Mouse (Mus musculus): ENCODE measurements around the gene Olfr645. TPM values are rescaled to one million over a fixed set of nuclear protein-coding genes. Genes with fewer than 3 reads are reported as not detected.

The Olfr645 gene
- polyA plus RNA-seq, 2 experiments = not detected

DNA sequence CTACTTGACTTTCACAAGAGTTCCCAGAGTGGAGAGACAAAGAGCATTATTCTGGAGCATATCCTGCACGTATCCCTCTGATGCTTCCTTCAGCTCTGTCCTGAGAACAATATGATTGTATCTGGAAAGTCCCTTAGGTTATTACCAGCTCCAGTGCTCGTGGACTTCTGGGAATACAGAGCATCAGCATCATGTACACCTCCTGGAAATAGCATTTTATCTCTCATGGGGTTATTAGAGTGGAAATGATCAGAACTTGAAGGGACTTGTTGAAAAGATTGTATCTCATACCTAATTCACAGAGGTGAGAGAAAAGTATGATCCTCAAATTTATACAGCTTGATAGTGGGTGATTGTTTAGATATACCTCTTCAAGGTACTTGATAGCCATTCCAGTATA lies 23.9 kb downstream of the Olfr645 start, which contains the start of gene 4930516K23Rik:
Gene 4930516K23Rik (minus strand): TSS at position 101 of the 400 bp plus-strand sequence.
- no peak for TF ChIP-seq POLR2A (IDR thresholded peaks at IDR 0.05; ENCODE audit: borderline replicate concordance, extremely low read depth, insufficient read depth, insufficient read length)
- H3K27me3 ChIP-seq (ENCODE audit: control insufficient read depth, insufficient read depth, low read length) = no peaks in the 10 kb centered on the region
- H3K9ac ChIP-seq (ENCODE audit: low read depth, low read length, severe bottlenecking) = no peak within 1 kb of the TSS
- no peak within 1 kb of the TSS for H3K27ac ChIP-seq (replicated peaks; ENCODE audit: low read depth, low read length)
- H3K4me2 ChIP-seq (replicated peaks; ENCODE audit: low read depth, low read length, severe bottlenecking) = no peak within 1 kb of the TSS
- ATAC-seq (ENCODE audit: low FRiP score, low read depth) (no peak), DNase-seq (ENCODE audit: low spot score) (no peak)
- no peaks in the 10 kb centered on the region for H3K4me1 ChIP-seq (ENCODE audit: control insufficient read depth, insufficient read depth, low read length)
- 54% methylated on average over 2 of the region's 2 CpGs for WGBS
- H3K9me3 ChIP-seq (ENCODE audit: control insufficient read depth, low read length) = no peaks in the 10 kb centered on the region
- no peak within 1 kb of the TSS for H3K4me3 ChIP-seq (replicated peaks; ENCODE audit: low read length)
- no peaks in the 10 kb centered on the region for H3K36me3 ChIP-seq (ENCODE audit: control insufficient read depth, insufficient read depth, low read length)

DNA sequence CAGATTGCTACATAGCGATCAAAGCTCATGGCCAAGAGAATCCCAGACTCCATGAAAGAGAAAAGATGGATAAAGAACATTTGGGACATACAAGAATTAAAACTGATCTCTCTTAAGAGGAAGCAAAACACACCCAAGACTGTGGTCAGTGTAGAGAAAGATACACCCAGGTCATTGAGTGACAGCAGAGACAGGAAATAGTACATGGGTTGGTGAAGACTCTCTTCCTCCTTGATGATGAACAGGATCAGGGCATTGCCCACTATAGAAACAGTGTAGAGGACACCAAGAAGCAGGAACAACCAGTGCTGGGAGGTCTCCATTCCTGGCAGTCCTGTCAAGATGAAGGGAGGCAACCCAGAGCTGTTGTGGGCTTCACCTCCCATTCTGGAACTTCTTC lies 26.1 kb downstream of the Olfr645 start:
- ATAC-seq (ENCODE audit: low FRiP score, low read depth) (no peak), DNase-seq (ENCODE audit: low spot score) (no peak)

DNA sequence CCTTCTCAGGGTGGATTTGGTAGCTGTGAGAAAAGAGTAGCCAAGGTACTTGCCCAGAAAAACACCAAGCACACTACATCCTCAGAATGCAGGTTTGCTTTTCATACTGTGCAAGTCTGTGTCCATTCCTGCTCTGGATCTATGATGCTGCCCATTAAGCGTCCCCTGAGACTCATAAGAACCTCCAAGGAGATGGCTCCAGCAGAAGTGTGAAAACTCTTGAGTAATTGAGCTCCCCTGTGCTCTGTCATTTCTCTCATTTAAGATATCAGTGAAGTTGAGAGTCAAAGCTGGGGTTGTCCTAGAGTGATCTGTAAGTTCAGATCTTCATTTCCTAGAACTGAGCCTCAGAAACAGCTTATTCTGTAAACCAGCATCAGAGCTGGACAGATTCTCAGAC lies 32.7 kb downstream of the Olfr645 start, which contains the start of gene Olfr642:
Gene Olfr642 (minus strand): TSS at position 101 of the 400 bp plus-strand sequence.
- Histone ChIP-seq H3K9ac (ENCODE audit: low read depth, low read length, severe bottlenecking) (no peak within 1 kb of the TSS), H3K4me3 (replicated peaks; ENCODE audit: low read length) (no peak within 1 kb of the TSS), H3K27ac (replicated peaks; ENCODE audit: low read depth, low read length) (no peak within 1 kb of the TSS), H3K4me1 (ENCODE audit: control insufficient read depth, insufficient read depth, low read length) (no peaks in the 10 kb centered on the region), H3K4me2 (replicated peaks; ENCODE audit: low read depth, low read length, severe bottlenecking) (no peak within 1 kb of the TSS), H3K27me3 (ENCODE audit: control insufficient read depth, insufficient read depth, low read length) (no peaks in the 10 kb centered on the region), H3K36me3 (ENCODE audit: control insufficient read depth, insufficient read depth, low read length) (no peaks in the 10 kb centered on the region), H3K9me3 (ENCODE audit: control insufficient read depth, low read length) (no peaks in the 10 kb centered on the region)
- no peak for TF ChIP-seq POLR2A (IDR thresholded peaks at IDR 0.05; ENCODE audit: borderline replicate concordance, extremely low read depth, insufficient read depth, insufficient read length)
- DNase-seq (ENCODE audit: low spot score) (no peak), ATAC-seq (ENCODE audit: low FRiP score, low read depth) (no peak)
- WGBS = 75% methylated on average over 1 of the region's 1 CpGs

More for the DNA sequence above, 26.1 kb downstream of the Olfr645 start:
- Histone ChIP-seq H3K4me3 (replicated peaks; ENCODE audit: low read length) (no peak overlapping the region), H3K36me3 (ENCODE audit: control insufficient read depth, insufficient read depth, low read length) (no peaks in the 10 kb centered on the region), H3K9me3 (ENCODE audit: control insufficient read depth, low read length) (no peaks in the 10 kb centered on the region), H3K27ac (replicated peaks; ENCODE audit: low read depth, low read length) (no peak overlapping the region), H3K4me1 (ENCODE audit: control insufficient read depth, insufficient read depth, low read length) (no peaks in the 10 kb centered on the region), H3K27me3 (ENCODE audit: control insufficient read depth, insufficient read depth, low read length) (no peaks in the 10 kb centered on the region), H3K4me2 (replicated peaks; ENCODE audit: low read depth, low read length, severe bottlenecking) (no peak overlapping the region), H3K9ac (ENCODE audit: low read depth, low read length, severe bottlenecking) (no peak overlapping the region)
- WGBS = 78% methylated on average over 1 of the region's 1 CpGs
- TF ChIP-seq POLR2A (IDR thresholded peaks at IDR 0.05; ENCODE audit: borderline replicate concordance, extremely low read depth, insufficient read depth, insufficient read length) = no peak

DNA sequence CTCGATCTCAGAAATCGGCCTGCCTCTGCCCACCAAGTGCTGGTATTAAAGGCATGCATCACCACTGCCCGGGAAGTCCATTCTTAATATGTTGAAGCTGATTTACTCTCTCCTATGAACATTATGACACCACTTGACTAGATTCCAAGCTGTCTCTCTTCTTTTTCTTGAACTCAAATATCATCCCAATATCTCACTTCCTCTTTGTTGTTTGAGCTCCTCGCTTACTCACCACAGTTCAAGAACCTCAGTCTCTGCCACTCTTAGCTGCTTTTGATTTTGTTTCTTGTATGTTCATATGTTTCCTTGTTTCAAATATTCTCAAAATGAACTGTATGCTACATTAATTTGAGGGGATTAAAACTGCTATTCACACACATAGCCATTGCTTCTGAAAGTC lies 34.5 kb downstream of the Olfr645 start:
- no peak overlapping the region for H3K27ac ChIP-seq (replicated peaks; ENCODE audit: low read depth, low read length)
- DNase-seq (ENCODE audit: low spot score) (no peak), ATAC-seq (ENCODE audit: low FRiP score, low read depth) (no peak)
- no peaks in the 10 kb centered on the region for H3K4me1 ChIP-seq (ENCODE audit: control insufficient read depth, insufficient read depth, low read length)
- TF ChIP-seq POLR2A (IDR thresholded peaks at IDR 0.05; ENCODE audit: borderline replicate concordance, extremely low read depth, insufficient read depth, insufficient read length) = no peak
- H3K9ac ChIP-seq (ENCODE audit: low read depth, low read length, severe bottlenecking) = no peak overlapping the region
- no peaks in the 10 kb centered on the region for H3K9me3 ChIP-seq (ENCODE audit: control insufficient read depth, low read length)
- H3K4me2 ChIP-seq (replicated peaks; ENCODE audit: low read depth, low read length, severe bottlenecking) = no peak overlapping the region
- 86% methylated on average over 4 of the region's 4 CpGs for WGBS
- H3K4me3 ChIP-seq (replicated peaks; ENCODE audit: low read length) = no peak overlapping the region
- H3K36me3 ChIP-seq (ENCODE audit: control insufficient read depth, insufficient read depth, low read length) = no peaks in the 10 kb centered on the region
- no peaks in the 10 kb centered on the region for H3K27me3 ChIP-seq (ENCODE audit: control insufficient read depth, insufficient read depth, low read length)

DNA sequence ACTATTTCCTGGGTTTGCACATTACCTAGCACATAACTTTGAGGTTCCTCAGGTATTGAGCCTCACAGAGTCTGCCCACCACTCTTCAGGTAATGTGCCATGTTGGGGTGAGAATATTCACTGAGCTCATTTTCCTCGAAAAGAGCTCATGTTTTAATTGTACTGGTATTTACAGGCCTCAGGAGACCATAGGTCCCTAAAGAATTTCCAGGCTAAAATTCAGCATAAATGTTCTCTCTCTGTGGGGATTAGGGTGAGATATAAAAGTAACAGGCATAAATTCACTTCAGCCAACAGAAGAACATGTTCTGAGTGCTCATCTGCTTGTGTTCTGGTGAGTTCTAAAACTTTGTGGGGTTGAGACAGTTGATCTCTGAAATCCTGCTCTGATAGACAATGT lies 50.1 kb downstream of the Olfr645 start, which contains the start of gene Olfr641:
Gene Olfr641 (plus strand): TSS at position 301 of the 400 bp plus-strand sequence.
- no peak for ATAC-seq (ENCODE audit: low FRiP score, low read depth)
- Histone ChIP-seq H3K4me2 (replicated peaks; ENCODE audit: low read depth, low read length, severe bottlenecking) (no peak within 1 kb of the TSS), H3K9me3 (ENCODE audit: control insufficient read depth, low read length) (no peaks in the 10 kb centered on the region), H3K9ac (ENCODE audit: low read depth, low read length, severe bottlenecking) (no peak within 1 kb of the TSS), H3K4me1 (ENCODE audit: control insufficient read depth, insufficient read depth, low read length) (no peaks in the 10 kb centered on the region), H3K4me3 (replicated peaks; ENCODE audit: low read length) (no peak within 1 kb of the TSS), H3K36me3 (ENCODE audit: control insufficient read depth, insufficient read depth, low read length) (no peaks in the 10 kb centered on the region), H3K27me3 (ENCODE audit: control insufficient read depth, insufficient read depth, low read length) (no peaks in the 10 kb centered on the region), H3K27ac (replicated peaks; ENCODE audit: low read depth, low read length) (no peak within 1 kb of the TSS)
- no peak for TF ChIP-seq POLR2A (IDR thresholded peaks at IDR 0.05; ENCODE audit: borderline replicate concordance, extremely low read depth, insufficient read depth, insufficient read length)
- DNase-seq (ENCODE audit: low spot score) = no peak
- WGBS = 55% methylated on average over 1 of the region's 1 CpGs

Other genes starting within 250 kb of the Olfr645 start
- not detected in 2 replicates for gene Hbb-bh2, start 244.9 kb downstream of the Olfr645 start, polyA plus RNA-seq (2012; rRNA removed)
- not detected in 2 replicates for gene Hbb-bh2, start 244.9 kb downstream of the Olfr645 start, polyA plus RNA-seq (2014; fragmentation: Nextera tagmentation; extraction: Ambion mirVana)
- 12.0 and 13.3 TPM in 2 replicates for gene Hbb-bh1, start 242.3 kb downstream of the Olfr645 start, polyA plus RNA-seq (2012; rRNA removed)
- 8.0 and 8.4 TPM in 2 replicates for gene Hbb-bh1, start 242.3 kb downstream of the Olfr645 start, polyA plus RNA-seq (2014; fragmentation: Nextera tagmentation; extraction: Ambion mirVana)
- gene Hbb-y, start 232.2 kb downstream of the Olfr645 start, polyA plus RNA-seq (2012; rRNA removed) = 702 and 799 TPM in 2 replicates
- gene Hbb-y, start 232.2 kb downstream of the Olfr645 start, polyA plus RNA-seq (2014; fragmentation: Nextera tagmentation; extraction: Ambion mirVana) = 1,395 and 1,439 TPM in 2 replicates
- not detected in 2 replicates for gene Olfr66, start 199.2 kb downstream of the Olfr645 start, polyA plus RNA-seq (2012; rRNA removed)
- not detected in 2 replicates for gene Olfr66, start 199.2 kb downstream of the Olfr645 start, polyA plus RNA-seq (2014; fragmentation: Nextera tagmentation; extraction: Ambion mirVana)
- gene Olfr64, start 191.0 kb downstream of the Olfr645 start, polyA plus RNA-seq (2012; rRNA removed) = not detected in 2 replicates
- not detected in 2 replicates for gene Olfr64, start 191.0 kb downstream of the Olfr645 start, polyA plus RNA-seq (2014; fragmentation: Nextera tagmentation; extraction: Ambion mirVana)
- gene Olfr65, start 182.0 kb downstream of the Olfr645 start, polyA plus RNA-seq (2012; rRNA removed) = not detected in 2 replicates
- gene Olfr65, start 182.0 kb downstream of the Olfr645 start, polyA plus RNA-seq (2014; fragmentation: Nextera tagmentation; extraction: Ambion mirVana) = not detected in 2 replicates
- gene Olfr631, start 156.6 kb downstream of the Olfr645 start, polyA plus RNA-seq (2012; rRNA removed) = not detected in 2 replicates
- not detected in 2 replicates for gene Olfr631, start 156.6 kb downstream of the Olfr645 start, polyA plus RNA-seq (2014; fragmentation: Nextera tagmentation; extraction: Ambion mirVana)
- gene Olfr632, start 151.1 kb downstream of the Olfr645 start, polyA plus RNA-seq (2012; rRNA removed) = not detected in 2 replicates
- not detected in 2 replicates for gene Olfr632, start 151.1 kb downstream of the Olfr645 start, polyA plus RNA-seq (2014; fragmentation: Nextera tagmentation; extraction: Ambion mirVana)
- not detected in 2 replicates for gene Olfr633, start 141.0 kb downstream of the Olfr645 start, polyA plus RNA-seq (2012; rRNA removed)
- gene Olfr633, start 141.0 kb downstream of the Olfr645 start, polyA plus RNA-seq (2014; fragmentation: Nextera tagmentation; extraction: Ambion mirVana) = not detected in 2 replicates
- not detected in 2 replicates for gene Olfr635, start 114.3 kb downstream of the Olfr645 start, polyA plus RNA-seq (2012; rRNA removed)
- 0.03 TPM in 1 of 2 replicates, not detected in the other for gene Olfr635, start 114.3 kb downstream of the Olfr645 start, polyA plus RNA-seq (2014; fragmentation: Nextera tagmentation; extraction: Ambion mirVana)
- not detected in 2 replicates for gene Olfr638, start 86.7 kb downstream of the Olfr645 start, polyA plus RNA-seq (2012; rRNA removed)
- not detected in 2 replicates for gene Olfr638, start 86.7 kb downstream of the Olfr645 start, polyA plus RNA-seq (2014; fragmentation: Nextera tagmentation; extraction: Ambion mirVana)
- not detected in 2 replicates for gene Olfr639, start 68.2 kb downstream of the Olfr645 start, polyA plus RNA-seq (2012; rRNA removed)
- not detected in 2 replicates for gene Olfr639, start 68.2 kb downstream of the Olfr645 start, polyA plus RNA-seq (2014; fragmentation: Nextera tagmentation; extraction: Ambion mirVana)
- not detected in 2 replicates for gene Olfr640, start 59.9 kb downstream of the Olfr645 start, polyA plus RNA-seq (2012; rRNA removed)
- gene Olfr640, start 59.9 kb downstream of the Olfr645 start, polyA plus RNA-seq (2014; fragmentation: Nextera tagmentation; extraction: Ambion mirVana) = not detected in 2 replicates
- not detected in 2 replicates for gene Olfr641, start 50.0 kb downstream of the Olfr645 start, polyA plus RNA-seq (2012; rRNA removed)
- not detected in 2 replicates for gene Olfr641, start 50.0 kb downstream of the Olfr645 start, polyA plus RNA-seq (2014; fragmentation: Nextera tagmentation; extraction: Ambion mirVana)
- not detected in 2 replicates for gene Olfr642, start 32.8 kb downstream of the Olfr645 start, polyA plus RNA-seq (2012; rRNA removed)
- gene Olfr642, start 32.8 kb downstream of the Olfr645 start, polyA plus RNA-seq (2014; fragmentation: Nextera tagmentation; extraction: Ambion mirVana) = not detected in 2 replicates
- gene 4930516K23Rik, start 24.0 kb downstream of the Olfr645 start, polyA plus RNA-seq (2012; rRNA removed) = 0.03 TPM in 1 of 2 replicates, not detected in the other
- not detected in 2 replicates for gene 4930516K23Rik, start 24.0 kb downstream of the Olfr645 start, polyA plus RNA-seq (2014; fragmentation: Nextera tagmentation; extraction: Ambion mirVana)
- 0.10 TPM in 1 of 2 replicates, not detected in the other for gene Olfr644, start 13.6 kb downstream of the Olfr645 start, polyA plus RNA-seq (2012; rRNA removed)
- gene Olfr644, start 13.6 kb downstream of the Olfr645 start, polyA plus RNA-seq (2014; fragmentation: Nextera tagmentation; extraction: Ambion mirVana) = not detected in 2 replicates
- gene Olfr646, start 19.4 kb upstream of the Olfr645 start, polyA plus RNA-seq (2012; rRNA removed) = not detected in 2 replicates
- gene Olfr646, start 19.4 kb upstream of the Olfr645 start, polyA plus RNA-seq (2014; fragmentation: Nextera tagmentation; extraction: Ambion mirVana) = not detected in 2 replicates
- not detected in 2 replicates for gene Ubqln5, start 44.4 kb upstream of the Olfr645 start, polyA plus RNA-seq (2012; rRNA removed)
- gene Ubqln5, start 44.4 kb upstream of the Olfr645 start, polyA plus RNA-seq (2014; fragmentation: Nextera tagmentation; extraction: Ambion mirVana) = not detected in 2 replicates
- not detected in 2 replicates for gene Olfr643, start 51.9 kb upstream of the Olfr645 start, polyA plus RNA-seq (2012; rRNA removed)
- gene Olfr643, start 51.9 kb upstream of the Olfr645 start, polyA plus RNA-seq (2014; fragmentation: Nextera tagmentation; extraction: Ambion mirVana) = not detected in 2 replicates
- gene Ubqln3, start 57.8 kb upstream of the Olfr645 start, polyA plus RNA-seq (2012; rRNA removed) = not detected in 2 replicates
- not detected in 2 replicates for gene Ubqln3, start 57.8 kb upstream of the Olfr645 start, polyA plus RNA-seq (2014; fragmentation: Nextera tagmentation; extraction: Ambion mirVana)
- gene Ubqlnl, start 65.1 kb upstream of the Olfr645 start, polyA plus RNA-seq (2012; rRNA removed) = not detected in 2 replicates
- not detected in 2 replicates for gene Ubqlnl, start 65.1 kb upstream of the Olfr645 start, polyA plus RNA-seq (2014; fragmentation: Nextera tagmentation; extraction: Ambion mirVana)
- gene Olfm5, start 79.4 kb upstream of the Olfr645 start, polyA plus RNA-seq (2012; rRNA removed) = not detected in 2 replicates
- not detected in 2 replicates for gene Olfm5, start 79.4 kb upstream of the Olfr645 start, polyA plus RNA-seq (2014; fragmentation: Nextera tagmentation; extraction: Ambion mirVana)
- 0.05 and 0.08 TPM in 2 replicates for gene Olfr648, start 97.9 kb upstream of the Olfr645 start, polyA plus RNA-seq (2012; rRNA removed)
- gene Olfr648, start 97.9 kb upstream of the Olfr645 start, polyA plus RNA-seq (2014; fragmentation: Nextera tagmentation; extraction: Ambion mirVana) = 0.21 and 0.35 TPM in 2 replicates
- not detected in 2 replicates for gene Olfr649, start 110.5 kb upstream of the Olfr645 start, polyA plus RNA-seq (2012; rRNA removed)
- gene Olfr649, start 110.5 kb upstream of the Olfr645 start, polyA plus RNA-seq (2014; fragmentation: Nextera tagmentation; extraction: Ambion mirVana) = not detected in 2 replicates
- gene Trim6, start 133.3 kb upstream of the Olfr645 start, polyA plus RNA-seq (2012; rRNA removed) = 1.1 and 1.4 TPM in 2 replicates
- 0.28 and 0.43 TPM in 2 replicates for gene Trim6, start 133.3 kb upstream of the Olfr645 start, polyA plus RNA-seq (2014; fragmentation: Nextera tagmentation; extraction: Ambion mirVana)
- gene Trim34a, start 159.0 kb upstream of the Olfr645 start, polyA plus RNA-seq (2012; rRNA removed) = 3.4 and 3.5 TPM in 2 replicates
- 1.6 and 1.9 TPM in 2 replicates for gene Trim34a, start 159.0 kb upstream of the Olfr645 start, polyA plus RNA-seq (2014; fragmentation: Nextera tagmentation; extraction: Ambion mirVana)
- gene Trim5, start 202.6 kb upstream of the Olfr645 start, polyA plus RNA-seq (2012; rRNA removed) = 0.20 and 0.29 TPM in 2 replicates
- 0.10 and 0.25 TPM in 2 replicates for gene Trim5, start 202.6 kb upstream of the Olfr645 start, polyA plus RNA-seq (2014; fragmentation: Nextera tagmentation; extraction: Ambion mirVana)
- gene Trim12a, start 230.0 kb upstream of the Olfr645 start, polyA plus RNA-seq (2012; rRNA removed) = 6.5 and 9.1 TPM in 2 replicates
- 5.7 and 6.0 TPM in 2 replicates for gene Trim12a, start 230.0 kb upstream of the Olfr645 start, polyA plus RNA-seq (2014; fragmentation: Nextera tagmentation; extraction: Ambion mirVana)
- 0.04 and 0.11 TPM in 2 replicates for gene Trim34b, start 244.0 kb upstream of the Olfr645 start, polyA plus RNA-seq (2012; rRNA removed)
- 0.33 TPM in 1 of 2 replicates, not detected in the other for gene Trim34b, start 244.0 kb upstream of the Olfr645 start, polyA plus RNA-seq (2014; fragmentation: Nextera tagmentation; extraction: Ambion mirVana)

Measured in limb, embryonic 14.5 days (tissue).